Mouse (Mus musculus): ENCODE results near the gene Anapc15. TPM values are rescaled to one million over a fixed set of nuclear protein-coding genes. Genes with fewer than 3 reads are reported as not detected.

The Anapc15 gene
- 79.0 and 97.5 TPM in 2 replicates for polyA plus RNA-seq (2011; ENCODE audit: insufficient read depth, insufficient read length, low replicate concordance, missing spikeins)

DNA sequence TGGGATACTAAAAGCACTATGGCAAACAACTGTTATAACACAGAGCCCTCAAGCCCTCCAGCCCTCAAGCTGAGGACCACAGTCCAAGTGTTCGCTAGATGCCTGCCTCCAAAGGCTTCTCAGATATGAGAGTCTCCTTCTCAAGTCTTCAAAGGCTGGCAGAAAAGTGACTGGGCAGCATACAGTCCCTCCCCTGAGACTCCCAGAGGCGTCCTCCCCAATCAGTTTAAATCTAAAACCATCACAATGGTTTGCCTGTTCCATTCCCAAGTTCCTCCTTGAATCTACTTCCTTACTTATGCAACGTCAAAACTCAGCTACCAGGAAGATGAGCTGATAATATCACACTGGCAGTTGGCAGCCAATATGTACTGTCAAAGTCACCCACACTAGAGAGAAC lies at the start of gene Anapc15:
TSS of gene Anapc15 (plus strand) at position 301 of the 400 bp plus-strand sequence.
- Histone ChIP-seq H3K27ac (ENCODE audit: control insufficient read depth, insufficient read depth, low read depth, low read length, poor library complexity) (no peak within 1 kb of the TSS), H3K4me3 (replicated peaks; ENCODE audit: control insufficient read depth, low read depth, low read length) (no peak within 1 kb of the TSS), H3K4me1 (ENCODE audit: control insufficient read depth, insufficient read depth, low read length) (no peaks in the 10 kb centered on the region)
- WGBS, result 33% methylated on average over 3 of the region's 3 CpGs
- no peak for TF ChIP-seq CTCF (IDR thresholded peaks at IDR 0.05; ENCODE audit: control insufficient read depth, insufficient read depth, low read length)
- TF ChIP-seq POLR2A (IDR thresholded peaks at IDR 0.05; ENCODE audit: borderline replicate concordance, control insufficient read depth, low read depth, low read length), result no peak

DNA sequence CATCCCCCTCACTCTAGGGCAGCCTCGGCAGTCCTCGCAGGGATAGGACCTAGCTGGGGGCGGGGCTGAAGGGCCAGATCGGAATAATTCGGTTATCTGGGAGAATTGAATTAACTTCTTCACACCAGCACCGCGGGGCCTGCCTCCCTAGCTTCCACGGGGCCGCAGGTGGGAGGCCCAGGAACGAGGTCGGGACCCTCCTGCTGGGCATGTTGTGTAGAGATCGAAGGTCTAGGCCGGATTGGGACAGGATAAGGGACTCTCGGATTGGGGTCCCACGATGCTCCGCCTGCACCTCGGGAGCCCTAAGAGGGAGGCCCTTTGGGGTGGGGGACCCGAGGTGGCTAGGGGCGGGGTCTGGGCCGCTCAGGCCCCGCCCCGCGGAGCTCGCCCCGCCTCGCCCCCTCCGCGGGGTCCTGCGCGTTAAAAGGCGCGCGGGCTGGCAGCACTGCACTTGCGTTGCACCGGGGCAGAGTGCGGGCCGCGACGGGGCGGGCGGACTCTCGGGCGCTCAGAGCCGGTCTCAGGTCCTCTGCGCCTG lies 45.6 kb upstream of the Anapc15 start, which contains the start of gene Phox2a:
TSS of gene Phox2a (plus strand) at position 453 of the 541 bp plus-strand sequence.
- Histone ChIP-seq H3K4me3 (replicated peaks; ENCODE audit: control insufficient read depth, low read depth, low read length) (no peak within 1 kb of the TSS), H3K4me1 (ENCODE audit: control insufficient read depth, insufficient read depth, low read length) (no peaks in the 10 kb centered on the region), H3K27ac (ENCODE audit: control insufficient read depth, insufficient read depth, low read depth, low read length, poor library complexity) (no peak within 1 kb of the TSS)
- no peak for TF ChIP-seq CTCF (IDR thresholded peaks at IDR 0.05; ENCODE audit: control insufficient read depth, insufficient read depth, low read length)
- TF ChIP-seq POLR2A (IDR thresholded peaks at IDR 0.05; ENCODE audit: borderline replicate concordance, control insufficient read depth, low read depth, low read length), result no peak
- 6% methylated on average over 45 of the region's 45 CpGs for WGBS

DNA sequence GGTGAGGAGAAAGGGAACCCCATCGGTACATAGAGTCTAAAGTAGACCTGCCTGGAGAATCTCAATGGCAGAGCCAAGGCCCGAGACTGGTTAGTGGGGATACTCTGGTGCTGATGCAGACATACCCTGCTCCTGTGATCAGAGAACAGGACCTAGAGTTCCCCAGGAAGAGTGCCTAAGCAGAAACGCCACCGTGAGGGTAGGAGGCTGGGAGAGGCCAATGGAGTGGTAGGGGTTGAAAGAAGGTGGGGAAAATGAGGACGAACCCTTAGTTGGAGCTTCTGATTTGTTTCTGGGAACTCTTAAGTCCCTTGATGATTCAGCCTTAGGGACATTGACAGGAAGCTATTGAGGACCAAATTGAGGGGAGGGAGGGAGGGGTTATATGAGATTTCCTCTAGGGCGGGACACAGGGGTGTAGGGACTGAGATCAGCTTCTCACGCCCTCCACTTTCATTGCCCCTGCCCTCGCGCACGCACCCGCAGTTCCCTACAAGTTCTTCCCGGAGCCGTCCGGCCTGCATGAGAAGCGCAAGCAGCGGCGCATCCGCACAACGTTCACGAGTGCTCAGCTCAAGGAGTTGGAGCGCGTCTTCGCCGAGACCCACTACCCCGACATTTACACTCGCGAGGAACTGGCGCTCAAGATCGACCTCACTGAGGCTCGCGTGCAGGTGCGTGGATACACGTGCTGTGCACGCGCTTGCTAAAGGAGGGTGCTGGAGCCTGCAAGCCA lies 43.1 kb upstream of the Anapc15 start:
- H3K27ac ChIP-seq (ENCODE audit: control insufficient read depth, insufficient read depth, low read depth, low read length, poor library complexity), result no peak overlapping the region
- no peaks in the 10 kb centered on the region for H3K4me1 ChIP-seq (ENCODE audit: control insufficient read depth, insufficient read depth, low read length)
- 4% methylated on average over 35 of the region's 35 CpGs for WGBS
- H3K4me3 ChIP-seq (replicated peaks; ENCODE audit: control insufficient read depth, low read depth, low read length), result no peak overlapping the region
- TF ChIP-seq POLR2A (IDR thresholded peaks at IDR 0.05; ENCODE audit: borderline replicate concordance, control insufficient read depth, low read depth, low read length), result no peak
- TF ChIP-seq CTCF (IDR thresholded peaks at IDR 0.05; ENCODE audit: control insufficient read depth, insufficient read depth, low read length), result no peak

DNA sequence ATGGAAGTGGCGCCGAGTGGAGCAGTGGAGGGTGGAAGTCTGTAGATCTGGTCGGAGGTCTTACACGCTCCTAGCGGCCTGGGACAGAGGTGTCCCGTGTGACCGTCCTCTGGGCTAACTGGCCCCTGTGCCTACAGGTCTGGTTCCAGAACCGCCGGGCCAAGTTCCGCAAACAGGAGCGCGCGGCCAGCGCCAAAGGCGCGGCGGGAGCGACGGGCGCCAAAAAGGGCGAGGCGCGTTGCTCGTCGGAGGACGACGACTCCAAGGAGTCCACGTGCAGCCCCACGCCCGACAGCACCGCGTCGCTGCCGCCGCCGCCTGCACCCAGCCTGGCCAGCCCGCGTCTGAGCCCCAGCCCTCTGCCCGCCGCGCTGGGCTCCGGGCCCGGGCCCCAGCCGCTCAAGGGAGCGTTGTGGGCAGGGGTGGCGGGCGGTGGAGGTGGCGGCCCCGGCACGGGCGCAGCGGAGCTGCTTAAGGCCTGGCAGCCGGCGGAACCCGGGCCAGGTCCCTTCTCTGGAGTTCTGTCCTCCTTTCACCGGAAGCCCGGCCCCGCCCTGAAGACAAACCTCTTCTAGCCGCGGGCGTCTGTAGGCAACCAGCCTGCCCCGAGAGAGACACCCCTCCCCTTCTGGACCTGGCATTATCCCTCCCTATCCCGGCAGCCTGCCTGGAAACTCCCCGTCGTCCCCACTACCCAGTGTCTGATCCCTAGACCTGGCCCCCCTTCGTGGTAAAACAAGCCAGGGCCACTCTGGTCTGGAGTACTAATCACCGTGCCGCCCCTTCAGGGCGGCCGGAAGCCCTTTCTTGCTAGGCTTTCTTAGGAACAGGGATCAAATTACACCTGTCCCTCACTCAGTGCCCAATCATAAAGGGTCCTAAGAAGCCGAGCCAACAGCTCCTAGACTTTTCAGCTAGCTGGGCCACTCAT lies 41.7 kb upstream of the Anapc15 start:
- Histone ChIP-seq H3K4me3 (replicated peaks; ENCODE audit: control insufficient read depth, low read depth, low read length) (no peak overlapping the region), H3K4me1 (ENCODE audit: control insufficient read depth, insufficient read depth, low read length) (no peaks in the 10 kb centered on the region), H3K27ac (ENCODE audit: control insufficient read depth, insufficient read depth, low read depth, low read length, poor library complexity) (no peak overlapping the region)
- TF ChIP-seq POLR2A (IDR thresholded peaks at IDR 0.05; ENCODE audit: borderline replicate concordance, control insufficient read depth, low read depth, low read length) (no peak), CTCF (IDR thresholded peaks at IDR 0.05; ENCODE audit: control insufficient read depth, insufficient read depth, low read length) (no peak)
- 3% methylated on average over 71 of the region's 71 CpGs for WGBS

DNA sequence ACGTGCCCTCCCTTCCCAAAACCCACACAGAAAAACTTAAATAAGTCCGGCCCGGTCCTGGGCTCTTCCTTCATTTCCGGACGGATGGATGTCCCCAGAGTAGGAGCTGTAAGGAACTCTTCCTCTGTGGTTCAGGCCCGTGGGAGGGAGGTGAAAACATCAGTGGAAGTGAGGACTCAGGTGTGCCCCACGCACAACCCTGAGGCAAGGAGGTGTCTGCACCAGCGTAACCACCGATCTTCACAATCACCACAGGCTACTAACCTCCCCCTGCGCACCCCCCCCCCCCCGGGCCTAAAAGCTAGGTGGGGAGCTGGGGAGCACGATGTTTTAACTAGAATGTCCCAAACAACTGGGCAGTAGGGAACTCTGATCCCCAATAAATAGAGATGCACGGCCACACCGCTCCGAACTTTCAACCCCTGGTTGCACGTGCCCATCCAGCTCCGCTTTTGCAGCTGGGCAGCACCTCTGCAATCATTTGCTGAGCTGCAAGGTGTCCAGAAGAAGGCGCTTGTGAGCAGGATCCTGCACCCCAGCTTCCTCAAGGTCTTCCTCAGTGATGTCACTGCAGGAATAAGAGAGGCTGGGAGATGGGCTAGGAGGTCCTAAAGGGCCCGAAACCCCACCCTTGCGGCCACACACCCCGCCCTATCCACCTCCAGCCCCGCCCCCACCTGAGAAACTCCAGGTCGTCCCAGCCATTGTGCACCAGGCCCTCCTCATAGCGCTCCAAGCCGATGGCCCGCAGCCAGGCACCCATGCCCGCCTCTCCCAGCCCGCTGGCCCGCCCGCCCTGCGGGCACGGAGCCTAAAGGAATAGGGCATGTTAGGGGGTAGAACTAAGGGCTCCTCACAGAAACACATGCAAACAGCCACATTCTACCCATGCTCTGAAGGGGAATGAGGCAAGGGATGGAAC lies 40.4 kb upstream of the Anapc15 start:
- TF ChIP-seq CTCF (IDR thresholded peaks at IDR 0.05; ENCODE audit: control insufficient read depth, insufficient read depth, low read length), result 0 out of 2 replicates have a peak, but pooled peaks have one; percentile 13
- TF ChIP-seq POLR2A (IDR thresholded peaks at IDR 0.05; ENCODE audit: borderline replicate concordance, control insufficient read depth, low read depth, low read length), result no peak
- H3K27ac ChIP-seq (ENCODE audit: control insufficient read depth, insufficient read depth, low read depth, low read length, poor library complexity), result no peak overlapping the region
- WGBS, result 72% methylated on average over 32 of the region's 32 CpGs

DNA sequence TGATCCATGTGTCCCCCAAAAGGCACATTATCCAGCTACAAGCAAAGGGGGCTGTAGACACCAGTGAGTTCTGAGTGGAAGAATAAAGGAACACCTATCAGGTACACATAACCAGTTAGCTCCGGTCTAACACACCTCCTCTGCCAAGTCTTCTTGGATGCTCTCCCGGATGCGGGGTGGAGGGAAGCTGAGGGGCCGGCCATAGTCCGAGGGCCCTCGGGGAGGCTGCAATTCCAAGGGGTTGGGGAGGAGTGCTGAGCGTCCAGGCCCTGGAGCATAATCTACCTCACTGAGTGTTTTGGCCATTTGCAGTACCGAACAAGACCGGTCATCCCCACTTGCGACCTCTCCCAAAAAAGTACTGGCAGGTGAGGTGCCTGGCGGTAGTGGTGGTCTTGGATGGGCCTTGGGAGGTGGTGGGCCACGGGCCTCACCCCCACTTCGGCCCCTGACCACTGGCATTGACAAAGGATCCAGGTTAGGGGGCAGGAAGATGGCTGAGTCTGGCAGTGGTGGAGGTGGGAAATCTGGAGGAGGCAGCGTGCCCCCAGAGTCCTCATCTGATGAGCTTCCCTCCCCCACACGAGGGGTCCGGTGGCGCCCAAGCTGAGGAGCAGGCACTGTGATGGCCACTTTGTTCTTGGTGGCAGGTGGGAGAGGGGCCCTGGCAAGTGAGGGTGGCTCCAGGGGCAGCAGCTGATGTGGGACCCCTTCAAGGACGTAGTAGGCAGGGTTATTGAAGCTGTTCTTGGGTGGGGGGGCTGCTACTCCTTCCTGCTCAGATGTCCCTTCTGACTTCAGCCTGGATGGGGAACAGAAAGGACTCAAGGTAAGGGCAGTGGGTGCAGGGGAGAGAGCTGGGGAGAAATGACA lies 39.5 kb upstream of the Anapc15 start:
- Histone ChIP-seq H3K4me3 (replicated peaks; ENCODE audit: control insufficient read depth, low read depth, low read length) (no peak overlapping the region), H3K4me1 (ENCODE audit: control insufficient read depth, insufficient read depth, low read length) (no peaks in the 10 kb centered on the region), H3K27ac (ENCODE audit: control insufficient read depth, insufficient read depth, low read depth, low read length, poor library complexity) (no peak overlapping the region)
- no peak for TF ChIP-seq POLR2A (IDR thresholded peaks at IDR 0.05; ENCODE audit: borderline replicate concordance, control insufficient read depth, low read depth, low read length)
- no peak for TF ChIP-seq CTCF (IDR thresholded peaks at IDR 0.05; ENCODE audit: control insufficient read depth, insufficient read depth, low read length)
- WGBS, result 92% methylated on average over 18 of the region's 18 CpGs

More for the DNA sequence above, 40.4 kb upstream of the Anapc15 start:
- Histone ChIP-seq H3K4me3 (replicated peaks; ENCODE audit: control insufficient read depth, low read depth, low read length) (no peak overlapping the region), H3K4me1 (ENCODE audit: control insufficient read depth, insufficient read depth, low read length) (no peaks in the 10 kb centered on the region)
